ENCODE assay signal across 8 mouse cellular contexts in the genomic region with DNA sequence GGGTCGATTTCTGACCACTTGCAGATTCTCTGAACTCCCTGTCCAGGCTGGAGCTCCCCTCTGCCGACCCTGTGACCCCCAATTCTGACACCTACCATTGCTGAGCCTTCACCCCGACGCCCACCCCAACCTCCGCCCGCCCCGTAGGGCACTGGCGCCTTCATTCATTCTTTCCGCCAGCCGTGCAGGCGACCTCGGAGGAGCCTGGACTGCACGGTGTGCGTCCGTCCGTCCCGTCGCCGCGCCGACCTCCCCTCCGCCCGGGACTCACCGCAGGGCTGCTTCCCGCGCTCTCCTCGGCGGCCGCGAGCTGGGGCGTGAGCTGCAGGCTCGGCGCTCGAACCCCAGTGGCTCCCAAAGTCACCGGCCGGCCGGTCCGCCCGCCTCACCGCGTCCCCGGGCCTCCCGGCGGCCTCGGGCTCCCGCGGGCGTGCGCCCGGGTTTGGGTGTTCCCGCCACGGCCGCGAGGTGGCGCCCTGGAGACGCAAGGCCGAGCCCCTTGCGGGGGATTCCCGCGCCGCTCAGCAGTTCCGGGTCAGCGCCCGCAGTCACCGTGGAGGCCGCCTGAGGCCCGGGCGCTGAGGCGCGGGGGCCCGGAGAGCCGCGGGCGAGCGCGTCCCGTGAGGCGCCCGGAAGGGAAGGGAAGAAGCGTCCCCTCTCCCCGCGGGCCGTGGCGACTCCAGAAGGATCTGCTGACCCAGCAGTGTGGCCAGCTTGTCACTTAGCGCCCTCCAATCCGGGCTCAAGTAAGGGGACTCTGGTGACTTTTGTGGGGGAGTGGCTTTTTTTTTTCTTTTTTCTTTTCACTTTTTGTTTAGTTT. TPM values are rescaled to one million over a fixed set of nuclear protein-coding genes. Genes with fewer than 3 reads are reported as not detected.
DNase-seq lines count a peak whose midpoint lies in the region; ATAC-seq lines count a peak whose summit lies in the region.

Gene Ccdc122, plus strand, starts transcription at position 547 of the 821 bp plus-strand sequence.
Gene Lacc1, minus strand, starts transcription at position 679 of the 821 bp plus-strand sequence.

- 1% methylated on average over 86 of the region's 86 CpGs for WGBS in forebrain, embryonic 10.5 days
- under 1% methylated on average over 84 of the region's 86 CpGs for WGBS in heart, embryonic 15.5 days
- under 1% methylated on average over 81 of the region's 86 CpGs for WGBS in liver, embryonic 16.5 days (ENCODE audit: insufficient replicate concordance)
- under 1% methylated on average over 81 of the region's 86 CpGs for WGBS in neural tube, embryonic 11.5 days
- under 1% methylated on average over 86 of the region's 86 CpGs for WGBS in stomach, embryonic 16.5 days

- DNase-seq in CD4-positive, CD25-positive, alpha-beta regulatory T cell, adult 2 months (ENCODE audit: low read depth, low spot score), result peak; percentile 93
- DNase-seq in forebrain, embryonic 10.5 days (ENCODE audit: extremely low spot score, low spot score), result peak; percentile 80
- DNase-seq in kidney, postnatal 14 days, result peak; percentile 84
- DNase-seq in neural tube, embryonic 11.5 days (ENCODE audit: low spot score), result peak; percentile 83

- H3K9me3 ChIP-seq in forebrain, embryonic 10.5 days, result no peaks in the 10 kb centered on the region
- no peaks in the 10 kb centered on the region for H3K9me3 ChIP-seq in heart, embryonic 15.5 days (replicated peaks)
- no peaks in the 10 kb centered on the region for H3K9me3 ChIP-seq in liver, embryonic 16.5 days (replicated peaks; ENCODE audit: control insufficient read depth, low read length)
- no peaks in the 10 kb centered on the region for H3K9me3 ChIP-seq in neural tube, embryonic 11.5 days (ENCODE audit: control insufficient read depth, low read length)
- no peaks in the 10 kb centered on the region for H3K9me3 ChIP-seq in stomach, embryonic 16.5 days (replicated peaks; ENCODE audit: control insufficient read depth, low read length)

- no peaks in the 10 kb centered on the region for H3K4me1 ChIP-seq in brown adipose tissue, adult 24 weeks (ENCODE audit: control insufficient read depth, insufficient read depth, insufficient read length, low read length)
- H3K4me1 ChIP-seq in forebrain, embryonic 10.5 days, result peaks cover 24% of the 10 kb centered on the region
- H3K4me1 ChIP-seq in heart, embryonic 15.5 days (replicated peaks), result peaks cover 16% of the 10 kb centered on the region
- H3K4me1 ChIP-seq in liver, embryonic 16.5 days (ENCODE audit: control insufficient read depth, low read depth, low read length), result peaks cover 5% of the 10 kb centered on the region
- 0 out of 2 replicates have a peak, but pooled peaks cover 3% of the 10 kb centered on the region for H3K4me1 ChIP-seq in neural tube, embryonic 11.5 days (ENCODE audit: control insufficient read depth, insufficient read depth, low read length)
- peaks cover 7% of the 10 kb centered on the region; the same call in 1 of the 2 replicates for H3K4me1 ChIP-seq in stomach, embryonic 16.5 days (ENCODE audit: control insufficient read depth, insufficient read depth, low read length)

- peak within 1 kb of the TSS; percentile 97 for H3K4me3 ChIP-seq in brown adipose tissue, adult 24 weeks (ENCODE audit: insufficient read depth, low read depth, low read length)
- H3K4me3 ChIP-seq in forebrain, embryonic 10.5 days, result peak within 1 kb of the TSS; percentile 74
- H3K4me3 ChIP-seq in heart, embryonic 15.5 days, result peak within 1 kb of the TSS; percentile 66
- H3K4me3 ChIP-seq in liver, embryonic 16.5 days (ENCODE audit: low read depth, low read length), result peak within 1 kb of the TSS; percentile 71
- H3K4me3 ChIP-seq in neural tube, embryonic 11.5 days (ENCODE audit: low read depth, low read length), result peak within 1 kb of the TSS; percentile 51
- H3K4me3 ChIP-seq in stomach, embryonic 16.5 days (replicated peaks; ENCODE audit: low read length), result peak within 1 kb of the TSS; percentile 63

- peak within 1 kb of the TSS; percentile 67 for H3K27ac ChIP-seq in brown adipose tissue, adult 24 weeks (replicated peaks; ENCODE audit: low read depth, low read length)
- peak within 1 kb of the TSS; percentile 88 for H3K27ac ChIP-seq in forebrain, embryonic 10.5 days
- peak within 1 kb of the TSS; percentile 24; the same call in 1 of the 2 replicates for H3K27ac ChIP-seq in heart, embryonic 15.5 days
- no peak within 1 kb of the TSS; the same call in 1 of the 2 replicates for H3K27ac ChIP-seq in liver, embryonic 16.5 days (ENCODE audit: low read length)
- no peak within 1 kb of the TSS for H3K27ac ChIP-seq in neural tube, embryonic 11.5 days (ENCODE audit: low read depth, low read length)
- H3K27ac ChIP-seq in stomach, embryonic 16.5 days (ENCODE audit: low read length), result peak within 1 kb of the TSS; percentile 76; the same call in 1 of the 2 replicates

- no peaks in the 10 kb centered on the region for H3K36me3 ChIP-seq in forebrain, embryonic 10.5 days (replicated peaks)
- H3K36me3 ChIP-seq in heart, embryonic 15.5 days, result no peaks in the 10 kb centered on the region
- no peaks in the 10 kb centered on the region for H3K36me3 ChIP-seq in liver, embryonic 16.5 days (ENCODE audit: control insufficient read depth, insufficient read depth)
- no peaks in the 10 kb centered on the region for H3K36me3 ChIP-seq in neural tube, embryonic 11.5 days (ENCODE audit: control insufficient read depth, insufficient read depth, low read length)
- H3K36me3 ChIP-seq in stomach, embryonic 16.5 days (ENCODE audit: control insufficient read depth, insufficient read depth, low read length), result no peaks in the 10 kb centered on the region

- peak within 1 kb of the TSS; percentile 85 for H3K4me2 ChIP-seq in heart, embryonic 15.5 days
- H3K4me2 ChIP-seq in liver, embryonic 16.5 days (ENCODE audit: low read depth, low read length), result peak within 1 kb of the TSS; percentile 80
- H3K4me2 ChIP-seq in neural tube, embryonic 11.5 days (ENCODE audit: low read depth), result peak within 1 kb of the TSS; percentile 87
- peak within 1 kb of the TSS; percentile 86 for H3K4me2 ChIP-seq in stomach, embryonic 16.5 days (ENCODE audit: low read depth, low read length)

- H3K27me3 ChIP-seq in forebrain, embryonic 10.5 days (ENCODE audit: poor library complexity, severe bottlenecking), result peaks cover 14% of the 10 kb centered on the region
- H3K27me3 ChIP-seq in heart, embryonic 15.5 days, result no peaks in the 10 kb centered on the region
- peaks cover 3% of the 10 kb centered on the region; the same call in 1 of the 2 replicates for H3K27me3 ChIP-seq in liver, embryonic 16.5 days (ENCODE audit: control insufficient read depth, insufficient read depth, low read depth, low read length)
- H3K27me3 ChIP-seq in neural tube, embryonic 11.5 days (ENCODE audit: control insufficient read depth, insufficient read depth, low read length), result no peaks in the 10 kb centered on the region
- no peaks in the 10 kb centered on the region for H3K27me3 ChIP-seq in stomach, embryonic 16.5 days (ENCODE audit: control insufficient read depth, insufficient read depth, low read length)

- ATAC-seq in heart, embryonic 15.5 days (replicated peaks; ENCODE audit: insufficient number of reproducible peaks, insufficient read depth, low FRiP score, low read depth), result peak; percentile 73
- peak; percentile 78 for ATAC-seq in liver, embryonic 16.5 days (ENCODE audit: low read depth)
- peak; percentile 53 for ATAC-seq in neural tube, embryonic 11.5 days (ENCODE audit: insufficient read depth, low FRiP score, low TSS enrichment)
- peak; percentile 79 for ATAC-seq in stomach, embryonic 16.5 days (ENCODE audit: insufficient read depth, low FRiP score)

- H3K9ac ChIP-seq in heart, embryonic 15.5 days, result peak within 1 kb of the TSS; percentile 74
- peak within 1 kb of the TSS; percentile 76 for H3K9ac ChIP-seq in liver, embryonic 16.5 days (ENCODE audit: low read depth, low read length)
- H3K9ac ChIP-seq in neural tube, embryonic 11.5 days (ENCODE audit: low read length), result peak within 1 kb of the TSS; percentile 75
- H3K9ac ChIP-seq in stomach, embryonic 16.5 days (ENCODE audit: low read length), result peak within 1 kb of the TSS; percentile 88

RNA-seq across cellular contexts. Expression of gene Ccdc122, which starts in this region (rescaled TPM):
- polyA plus RNA-seq in brown adipose tissue, adult 24 weeks (2012; ENCODE audit: insufficient read depth, insufficient read length, missing spikeins), result 6.1 and 16.3 TPM in 2 replicates
- polyA plus RNA-seq in forebrain, embryonic 10.5 days (2016; fragmentation: Nextera tagmentation; extraction: Ambion mirVana), result 0.80 and 1.3 TPM in 2 replicates
- polyA plus RNA-seq in heart, embryonic 15.5 days (2015; fragmentation: Nextera tagmentation; extraction: Ambion mirVana), result 1.5 TPM in 2 replicates
- 1.7 and 1.8 TPM in 2 replicates for polyA plus RNA-seq in liver, embryonic 16.5 days (2015; fragmentation: Nextera tagmentation; extraction: Ambion mirVana)
- 0.92 and 1.6 TPM in 2 replicates for polyA plus RNA-seq in neural tube, embryonic 11.5 days (2014; fragmentation: Nextera tagmentation; extraction: Ambion mirVana)
- 3.9 and 5.2 TPM in 2 replicates for polyA plus RNA-seq in stomach, embryonic 16.5 days (2015; fragmentation: Nextera tagmentation; extraction: Ambion mirVana)

RNA-seq across cellular contexts. Expression of gene Lacc1, which starts in this region (rescaled TPM):
- polyA plus RNA-seq in brown adipose tissue, adult 24 weeks (2012; ENCODE audit: insufficient read depth, insufficient read length, missing spikeins), result 4.5 and 6.7 TPM in 2 replicates
- 3.8 and 4.0 TPM in 2 replicates for polyA plus RNA-seq in forebrain, embryonic 10.5 days (2016; fragmentation: Nextera tagmentation; extraction: Ambion mirVana)
- 4.3 and 7.9 TPM in 2 replicates for polyA plus RNA-seq in heart, embryonic 15.5 days (2015; fragmentation: Nextera tagmentation; extraction: Ambion mirVana)
- polyA plus RNA-seq in liver, embryonic 16.5 days (2015; fragmentation: Nextera tagmentation; extraction: Ambion mirVana), result 3.4 and 3.6 TPM in 2 replicates
- polyA plus RNA-seq in neural tube, embryonic 11.5 days (2014; fragmentation: Nextera tagmentation; extraction: Ambion mirVana), result 3.4 and 4.2 TPM in 2 replicates
- polyA plus RNA-seq in stomach, embryonic 16.5 days (2015; fragmentation: Nextera tagmentation; extraction: Ambion mirVana), result 7.4 and 8.3 TPM in 2 replicates

Comparison
In these comparisons a context has a peak if more than half of its experiments do, and no peak if none do; other contexts are left out.
1. H3K27ac ChIP-seq: peak in brown adipose tissue, adult 24 weeks (single experiment), forebrain, embryonic 10.5 days (single experiment), heart, embryonic 15.5 days (single experiment) and stomach, embryonic 16.5 days (single experiment); none in liver, embryonic 16.5 days (single experiment) and neural tube, embryonic 11.5 days (single experiment).
2. Peak in every context shown above with its lines, with median percentiles within 50 percentile points of each other: DNase-seq, H3K4me3 ChIP-seq, ATAC-seq, H3K4me2 ChIP-seq and H3K9ac ChIP-seq.